Mouse (Mus musculus) forebrain, postnatal 0 days (tissue): ENCODE results near the gene Natd1. TPM values are rescaled to one million over a fixed set of nuclear protein-coding genes. Genes with fewer than 3 reads are reported as not detected.

Experiments
- ATAC-seq: fragments of 200-750 bp; cut with Nextera tagmentation; 2 replicates; pipeline ENCODE4 v1.8.0; 2017; ENCODE audit warnings: mild to moderate bottlenecking, moderate library complexity
- DNase-seq: peaks from one replicate; pipeline ENCODE4 v3.0.0-alpha.2; 2015
- H3K27ac ChIP-seq: fragments of 300-500 bp; sonication (generic); 2 replicates; pipeline ENCODE4 v1.5.1; 2014; ENCODE audit warnings: low read depth, mild to moderate bottlenecking, antibody characterized with exemption, low read length, moderate library complexity, mixed read lengths
- H3K27me3 ChIP-seq: fragments of 300-500 bp; sonication (generic); 2 replicates; pipeline ENCODE4 v1.6.1; 2014; ENCODE audit warnings: mild to moderate bottlenecking, low read length, mixed read lengths; ENCODE audit not compliant: insufficient read depth
- H3K36me3 ChIP-seq: fragments of 300-500 bp; sonication (generic); 2 replicates; pipeline ENCODE4 v1.6.1; 2014; ENCODE audit warnings: mild to moderate bottlenecking, moderate library complexity; ENCODE audit not compliant: insufficient read depth
- H3K4me1 ChIP-seq: fragments of 300-500 bp; sonication (generic); 2 replicates; pipeline ENCODE4 v1.6.1; 2014; ENCODE audit warnings: antibody characterized with exemption; ENCODE audit not compliant: insufficient read depth
- H3K4me2 ChIP-seq: fragments of 300-500 bp; sonication (generic); 2 replicates; pipeline ENCODE4 v1.6.1; 2014; ENCODE audit warnings: low read depth, mild to moderate bottlenecking, moderate library complexity
- H3K4me3 ChIP-seq: fragments of 300-500 bp; sonication (generic); 2 replicates; pipeline ENCODE4 v1.5.1; 2014; ENCODE audit warnings: low read depth, low read length, mixed read lengths
- H3K9ac ChIP-seq: fragments of 300-500 bp; sonication (generic); 2 replicates; pipeline ENCODE4 v1.6.1; 2014; ENCODE audit warnings: mild to moderate bottlenecking
- H3K9me3 ChIP-seq: fragments of 300-500 bp; sonication (generic); 2 replicates; pipeline ENCODE4 v1.6.1; 2016; ENCODE audit warnings: low read length
- CTCF ChIP-seq: sonication (generic); IDR thresholded peaks from 2 replicates; pipeline ENCODE4 v1.5.1; 2016; ENCODE audit warnings: antibody characterized with exemption, control low read depth, low read depth
- WGBS: fragments of 180-500 bp; shearing (Covaris S2); extraction: QIAGEN DNeasy Blood & Tissue Kit; methylation state at CpG from one replicate; pipeline ENCODE4 v1.1.7; 2014; 5-methylcytosine and 5-hydroxymethylcytosine counted together
- polyA plus RNA-seq: library from polyadenylated mRNA; unstranded; fragments of >200 nt; fragmentation: Nextera tagmentation; extraction: Ambion mirVana; gene quantifications from 2 replicates; pipeline ENCODE4 v1.2.1, GENCODE M21; 2015
- total RNA-seq: library from RNA; depleted of rRNA; stranded (reverse); fragments of >200 nt; gene quantifications from 2 replicates; pipeline ENCODE4 v1.2.3, GENCODE M21; 2014

Gene Natd1
- total and polyA plus RNA-seq, 2 experiments from 2014 or later = 17.2 to 29.7 TPM

DNA sequence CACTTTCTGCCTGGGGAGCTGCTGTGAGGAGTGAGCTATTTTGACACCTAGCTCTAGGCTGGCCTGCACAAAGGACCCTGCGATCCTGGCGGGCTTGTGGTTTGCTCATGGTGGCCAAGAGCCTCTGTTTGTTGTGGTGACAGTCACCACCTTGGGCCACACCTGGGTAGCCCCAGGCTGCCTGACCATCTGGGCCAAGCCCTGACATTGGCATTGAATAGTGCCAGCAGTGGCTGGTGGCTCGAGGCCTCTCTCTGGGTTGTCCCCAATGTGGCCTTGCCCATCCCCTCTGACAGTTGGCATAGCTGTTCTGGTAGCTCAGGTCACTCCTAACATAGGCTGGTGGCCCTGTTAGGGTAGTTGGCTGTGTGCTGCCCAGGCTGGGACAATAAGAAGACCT is 24.9 kb upstream of the Natd1 start:
- H3K4me1 ChIP-seq = no peaks in the 10 kb centered on the region
- no peak overlapping the region for H3K4me3 ChIP-seq
- TF ChIP-seq CTCF = no peak
- H3K27me3 ChIP-seq = no peaks in the 10 kb centered on the region
- DNase-seq (no peak), ATAC-seq (no peak)
- H3K9me3 ChIP-seq = no peaks in the 10 kb centered on the region
- peaks cover 23% of the 10 kb centered on the region for H3K36me3 ChIP-seq
- no peak overlapping the region for H3K9ac ChIP-seq
- WGBS = 98% methylated on average over 3 of the region's 3 CpGs
- H3K27ac ChIP-seq = no peak overlapping the region
- H3K4me2 ChIP-seq = no peak overlapping the region

DNA sequence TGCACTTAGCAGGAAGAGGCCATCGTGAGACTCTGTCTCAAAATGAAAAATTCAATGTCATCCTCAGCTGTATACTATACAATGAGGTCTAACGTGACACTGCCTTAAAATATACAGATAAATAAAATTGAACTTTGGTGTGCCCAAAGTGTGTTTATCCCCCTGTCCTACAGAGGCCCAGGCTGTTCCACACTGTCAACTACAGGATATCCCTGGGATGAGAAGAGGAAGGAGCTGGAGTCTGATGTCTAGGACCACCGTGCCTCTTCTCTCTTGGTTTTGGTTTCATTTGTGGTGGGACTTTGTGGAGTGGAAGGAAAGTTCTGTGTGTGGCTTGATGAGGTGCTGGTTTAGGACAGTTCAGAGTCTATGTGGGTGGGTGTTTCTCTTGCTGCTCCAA is 23.1 kb upstream of the Natd1 start:
- Histone ChIP-seq H3K36me3 (peaks cover 8% of the 10 kb centered on the region; the same call in 1 of the 2 replicates), H3K27ac (no peak overlapping the region), H3K9ac (no peak overlapping the region), H3K27me3 (no peaks in the 10 kb centered on the region), H3K4me2 (no peak overlapping the region), H3K4me3 (no peak overlapping the region), H3K4me1 (peaks cover 4% of the 10 kb centered on the region; the same call in 1 of the 2 replicates), H3K9me3 (no peaks in the 10 kb centered on the region)
- no peak for DNase-seq
- 83% methylated on average over 3 of the region's 3 CpGs for WGBS
- no peak for ATAC-seq
- TF ChIP-seq CTCF = no peak

DNA sequence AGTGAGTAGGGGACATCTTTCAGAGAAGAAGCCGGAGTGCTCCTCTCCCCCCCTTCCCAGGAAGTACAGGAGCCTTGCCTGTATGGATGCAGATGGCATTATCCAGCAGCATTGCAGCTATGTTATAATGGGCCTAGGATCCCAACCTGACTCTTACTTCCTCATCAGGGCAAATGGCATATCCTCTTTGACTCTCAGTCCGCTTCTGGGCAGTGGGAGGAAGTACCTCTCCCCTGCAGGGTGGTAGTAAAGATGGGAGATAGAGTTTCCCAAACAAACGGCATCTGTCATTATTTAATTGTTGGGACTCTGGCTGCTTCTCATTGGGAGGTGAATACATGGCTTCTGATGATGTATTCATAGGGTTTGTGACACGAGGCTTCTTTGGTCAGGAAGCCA is 21.4 kb upstream of the Natd1 start:
- H3K4me2 ChIP-seq = no peak overlapping the region
- H3K9me3 ChIP-seq = no peaks in the 10 kb centered on the region
- peaks cover 4% of the 10 kb centered on the region; the same call in 1 of the 2 replicates for H3K4me1 ChIP-seq
- no peak overlapping the region for H3K4me3 ChIP-seq
- no peaks in the 10 kb centered on the region for H3K36me3 ChIP-seq
- H3K27me3 ChIP-seq = no peaks in the 10 kb centered on the region
- WGBS = 75% methylated on average over 4 of the region's 4 CpGs
- no peak overlapping the region for H3K9ac ChIP-seq
- TF ChIP-seq CTCF = no peak
- H3K27ac ChIP-seq = no peak overlapping the region
- DNase-seq = no peak
- no peak for ATAC-seq

DNA sequence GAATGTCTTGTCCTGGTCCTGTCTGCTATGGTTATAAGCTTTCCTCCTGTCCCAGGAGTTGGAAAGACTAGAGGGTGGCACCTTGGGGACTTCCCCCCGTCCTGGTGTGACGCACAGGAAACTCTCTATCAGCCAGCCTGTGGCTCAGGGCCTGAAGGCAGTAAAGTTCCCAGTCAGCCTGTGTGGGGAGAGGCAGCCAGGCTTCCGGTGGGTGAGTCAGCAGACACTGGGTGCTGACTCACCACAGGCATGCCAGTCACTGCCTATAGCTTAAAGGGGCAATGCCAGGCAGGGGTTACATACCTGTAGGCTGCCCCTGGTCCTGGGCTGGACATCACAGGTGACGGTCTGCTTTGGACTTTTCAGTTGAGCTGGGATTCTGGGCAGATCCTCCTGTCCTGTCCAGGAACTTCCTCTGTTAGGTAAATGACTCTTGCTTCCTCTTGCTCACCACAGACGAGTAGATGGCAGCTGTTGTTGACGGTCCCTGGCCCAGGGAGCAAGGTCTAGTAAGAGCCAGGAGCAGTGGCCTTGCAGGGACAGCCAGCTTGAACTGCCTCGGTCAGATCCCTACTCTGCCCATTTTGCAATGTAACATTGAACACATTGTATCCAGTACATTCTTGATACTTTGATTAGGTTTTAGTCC is 20.9 kb upstream of the Natd1 start:
- Histone ChIP-seq H3K27ac (no peak overlapping the region), H3K4me1 (peaks cover 4% of the 10 kb centered on the region; the same call in 1 of the 2 replicates), H3K9me3 (no peaks in the 10 kb centered on the region), H3K36me3 (no peaks in the 10 kb centered on the region), H3K9ac (no peak overlapping the region), H3K4me2 (no peak overlapping the region), H3K4me3 (no peak overlapping the region), H3K27me3 (no peaks in the 10 kb centered on the region)
- 86% methylated on average over 7 of the region's 7 CpGs for WGBS
- no peak for TF ChIP-seq CTCF
- no peak for DNase-seq
- no peak for ATAC-seq

DNA sequence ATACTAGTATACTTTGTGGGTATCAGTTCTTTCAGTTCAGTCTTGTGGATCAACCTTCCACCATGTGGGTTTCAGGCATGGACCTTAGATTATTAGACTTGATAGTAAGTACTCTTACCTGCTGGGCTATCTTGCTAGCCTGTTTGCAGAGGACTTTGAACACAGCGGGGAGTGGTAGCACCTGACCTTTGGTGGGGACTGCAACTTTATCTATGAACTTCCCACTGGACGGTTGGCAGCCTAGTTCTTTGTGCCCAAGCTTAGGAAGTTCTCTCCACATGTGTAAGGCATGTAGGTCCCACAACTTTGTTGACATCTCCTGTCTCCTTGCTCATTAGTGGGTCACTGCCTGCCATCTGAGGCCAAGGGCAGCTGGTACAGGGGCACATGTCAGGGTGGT is 20.2 kb upstream of the Natd1 start:
- H3K36me3 ChIP-seq = no peaks in the 10 kb centered on the region
- H3K9me3 ChIP-seq = no peaks in the 10 kb centered on the region
- ATAC-seq = no peak
- no peak overlapping the region for H3K9ac ChIP-seq
- TF ChIP-seq CTCF = no peak
- peaks cover 4% of the 10 kb centered on the region; the same call in 1 of the 2 replicates for H3K4me1 ChIP-seq
- H3K4me3 ChIP-seq = no peak overlapping the region
- no peaks in the 10 kb centered on the region for H3K27me3 ChIP-seq
- no peak overlapping the region for H3K27ac ChIP-seq
- WGBS = 84% methylated on average over 2 of the region's 2 CpGs
- no peak overlapping the region for H3K4me2 ChIP-seq
- DNase-seq = no peak

DNA sequence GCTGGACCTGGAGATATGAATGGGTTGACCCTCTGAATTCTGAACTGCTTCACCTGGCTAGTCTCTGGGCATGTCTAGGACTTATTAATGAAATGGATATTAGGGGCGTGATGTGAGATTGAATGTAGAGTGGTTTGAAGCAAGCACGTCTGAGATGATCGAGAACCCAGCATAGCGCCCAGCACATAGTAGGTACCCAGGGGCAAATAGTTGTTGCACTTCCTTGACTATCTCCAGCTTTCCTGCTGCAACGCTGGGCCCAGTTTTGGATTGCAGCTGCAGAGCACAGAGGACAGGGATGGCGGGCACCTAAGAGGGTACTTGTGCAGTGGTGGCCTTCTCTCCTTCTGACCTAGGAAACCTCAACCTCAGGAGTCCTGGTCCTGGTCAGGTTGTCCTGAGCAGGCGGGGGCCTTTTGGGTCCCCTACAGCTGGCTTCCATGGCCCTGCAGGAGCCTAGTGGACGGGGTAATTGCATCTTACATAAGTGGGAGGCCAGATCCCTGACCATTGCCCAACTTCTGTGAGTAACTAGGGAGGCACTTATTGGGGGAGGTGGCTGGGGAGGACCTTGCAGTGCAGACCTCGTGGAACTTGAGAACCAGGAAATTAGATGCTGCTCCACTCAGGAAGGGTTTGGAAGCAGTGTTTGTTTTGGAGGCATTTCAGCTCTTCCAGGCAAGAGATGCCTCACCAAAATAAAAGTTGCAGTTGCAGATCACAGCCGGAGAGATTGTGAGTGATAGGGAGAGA is 18.8 kb upstream of the Natd1 start:
- DNase-seq = no peak
- H3K9ac ChIP-seq = no peak overlapping the region

DNA sequence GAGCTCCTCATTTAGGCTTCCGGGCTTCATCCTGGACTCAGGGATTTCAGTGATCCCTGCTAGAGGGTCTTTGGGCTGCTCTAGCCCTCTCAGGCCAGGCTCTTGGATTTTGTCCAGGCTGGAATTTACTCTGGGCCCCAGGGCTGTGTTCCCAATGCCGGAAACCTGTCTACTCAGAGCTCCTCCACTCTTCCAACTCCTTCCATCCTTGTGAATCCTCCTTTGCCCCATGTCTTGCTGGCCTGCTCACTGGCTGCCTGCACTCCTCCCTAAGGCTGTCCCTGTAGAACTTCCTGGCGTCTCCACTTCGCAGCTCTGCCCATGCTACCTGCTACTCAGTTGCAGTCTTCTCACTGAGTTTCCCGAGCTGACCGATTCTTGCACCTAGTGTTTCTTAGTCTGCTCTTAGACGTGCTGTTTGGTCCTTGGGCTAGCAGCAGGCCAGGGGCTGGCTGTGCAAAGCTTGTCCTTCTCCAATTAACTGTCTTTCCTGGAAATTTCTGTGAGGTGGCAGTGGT is 18.0 kb upstream of the Natd1 start:
- no peaks in the 10 kb centered on the region for H3K9me3 ChIP-seq
- no peak for ATAC-seq
- peaks cover 4% of the 10 kb centered on the region for H3K4me1 ChIP-seq
- H3K4me3 ChIP-seq = peak overlapping the region; percentile 80
- no peak overlapping the region for H3K27ac ChIP-seq
- no peaks in the 10 kb centered on the region for H3K36me3 ChIP-seq
- H3K4me2 ChIP-seq = peak overlapping the region; percentile 77
- DNase-seq = no peak
- peak overlapping the region; percentile 78 for H3K9ac ChIP-seq
- TF ChIP-seq CTCF = no peak
- H3K27me3 ChIP-seq = no peaks in the 10 kb centered on the region
- 5% methylated on average over 7 of the region's 7 CpGs for WGBS

More for the DNA sequence above, 18.8 kb upstream of the Natd1 start:
- no peak for TF ChIP-seq CTCF
- no peak for ATAC-seq
- H3K27ac ChIP-seq = no peak overlapping the region
- no peaks in the 10 kb centered on the region for H3K9me3 ChIP-seq
- H3K36me3 ChIP-seq = no peaks in the 10 kb centered on the region
- H3K4me1 ChIP-seq = peaks cover 4% of the 10 kb centered on the region; the same call in 1 of the 2 replicates
- H3K4me3 ChIP-seq = no peak overlapping the region
- H3K27me3 ChIP-seq = no peaks in the 10 kb centered on the region
- WGBS = 85% methylated on average over 10 of the region's 10 CpGs
- H3K4me2 ChIP-seq = no peak overlapping the region
